Mouse (Mus musculus): ENCODE data around the gene Sox8. TPM values are rescaled to one million over a fixed set of nuclear protein-coding genes. Genes with fewer than 3 reads are reported as not detected.

Gene Sox8
- polyA plus RNA-seq, 1 experiment from 2014 or later: 7.5 TPM

DNA sequence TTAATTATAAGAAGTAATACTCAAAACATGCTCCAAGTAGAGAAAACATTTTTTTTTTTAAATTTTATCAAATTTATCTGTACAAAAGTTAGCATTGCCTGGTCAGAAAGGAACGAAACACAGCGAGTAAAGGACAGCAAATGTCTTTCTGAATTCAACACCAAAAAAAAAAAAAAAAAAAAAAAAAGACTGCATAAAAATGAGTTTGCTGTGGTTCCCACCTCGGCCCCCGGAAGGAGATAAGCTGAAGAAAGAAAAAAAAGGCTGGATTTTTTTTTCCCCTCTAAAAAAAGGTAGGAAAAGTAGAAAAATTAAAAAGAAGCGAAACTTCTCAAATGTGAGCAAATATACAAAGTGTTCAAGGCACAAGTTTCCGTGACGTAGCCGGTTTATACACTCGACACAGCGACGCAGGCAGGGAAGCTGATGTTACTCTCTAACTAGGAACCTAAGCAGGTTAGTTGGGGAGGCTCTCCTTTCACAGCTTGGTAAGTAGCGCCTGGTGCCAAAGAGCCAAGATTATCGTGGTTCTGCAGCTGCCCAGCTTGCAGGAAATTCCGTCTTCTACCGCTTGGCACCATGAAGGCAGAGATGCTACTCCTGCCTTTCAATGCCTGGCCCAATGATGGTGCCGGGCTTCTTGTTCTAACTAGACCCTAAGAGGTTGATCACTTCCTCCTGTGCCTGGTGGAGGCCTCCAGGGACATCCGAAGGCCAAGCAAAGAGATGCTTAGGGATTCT is 4.5 kb downstream of the Sox8 start:
- H3K4me1 ChIP-seq (replicated peaks; ENCODE audit: control insufficient read depth, insufficient read depth, low read length): peaks cover 29% of the 10 kb centered on the region
- H3K9ac ChIP-seq (ENCODE audit: low read length): no peak overlapping the region
- peaks cover 20% of the 10 kb centered on the region for H3K27me3 ChIP-seq (ENCODE audit: control insufficient read depth, insufficient read depth, low read length)

DNA sequence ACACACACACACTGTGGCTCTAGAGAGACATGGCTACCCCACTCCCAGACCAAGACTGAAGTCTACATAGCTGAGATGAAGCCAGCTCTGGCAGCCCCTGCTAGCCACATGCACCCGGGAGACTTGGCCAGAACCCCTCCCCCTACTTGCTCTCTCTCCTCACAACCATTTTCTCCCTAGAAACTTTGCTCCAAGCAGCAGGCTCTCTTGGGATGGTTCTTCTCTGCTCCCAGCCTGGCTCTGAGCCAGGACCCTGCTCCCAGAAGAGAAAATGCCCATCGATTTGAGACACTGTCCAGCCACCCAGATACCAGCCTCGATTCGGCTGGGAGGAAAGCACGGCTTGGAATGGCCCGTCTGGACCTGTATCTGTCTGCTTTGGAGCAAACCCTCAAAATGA is 5.2 kb downstream of the Sox8 start:
- no peak for ATAC-seq (replicated peaks; ENCODE audit: low FRiP score)
- Histone ChIP-seq H3K27ac (ENCODE audit: low read depth, low read length) (no peak overlapping the region), H3K27me3 (ENCODE audit: control insufficient read depth, insufficient read depth, low read length) (peaks cover 19% of the 10 kb centered on the region), H3K36me3 (ENCODE audit: control insufficient read depth, insufficient read depth, low read length) (no peaks in the 10 kb centered on the region), H3K4me2 (ENCODE audit: low read depth, low read length, severe bottlenecking) (no peak overlapping the region), H3K4me3 (ENCODE audit: low read depth, low read length) (no peak overlapping the region), H3K9me3 (ENCODE audit: control insufficient read depth, low read length) (no peaks in the 10 kb centered on the region), H3K4me1 (replicated peaks; ENCODE audit: control insufficient read depth, insufficient read depth, low read length) (peaks cover 31% of the 10 kb centered on the region), H3K9ac (ENCODE audit: low read length) (no peak overlapping the region; the same call in 1 of the 2 replicates)
- no peak for DNase-seq (ENCODE audit: low spot score)
- WGBS: 37% methylated on average over 6 of the region's 6 CpGs

More for the DNA sequence above, 4.5 kb downstream of the Sox8 start:
- Histone ChIP-seq H3K9me3 (ENCODE audit: control insufficient read depth, low read length) (no peaks in the 10 kb centered on the region), H3K36me3 (ENCODE audit: control insufficient read depth, insufficient read depth, low read length) (no peaks in the 10 kb centered on the region), H3K4me3 (ENCODE audit: low read depth, low read length) (no peak overlapping the region), H3K4me2 (ENCODE audit: low read depth, low read length, severe bottlenecking) (no peak overlapping the region), H3K27ac (ENCODE audit: low read depth, low read length) (no peak overlapping the region)
- DNase-seq (ENCODE audit: low spot score) (no peak), ATAC-seq (replicated peaks; ENCODE audit: low FRiP score) (no peak)
- WGBS: 84% methylated on average over 17 of the region's 17 CpGs

- no peaks in the 10 kb centered on the region for H3K36me3 ChIP-seq (ENCODE audit: control insufficient read depth, insufficient read depth, low read length)
- no peak overlapping the region for H3K4me3 ChIP-seq (ENCODE audit: low read depth, low read length)
- H3K4me2 ChIP-seq (ENCODE audit: low read depth, low read length, severe bottlenecking): no peak overlapping the region
- WGBS: 86% methylated on average over 5 of the region's 5 CpGs
- H3K4me1 ChIP-seq (replicated peaks; ENCODE audit: control insufficient read depth, insufficient read depth, low read length): peaks cover 30% of the 10 kb centered on the region
- no peaks in the 10 kb centered on the region for H3K9me3 ChIP-seq (ENCODE audit: control insufficient read depth, low read length)
- DNase-seq (ENCODE audit: low spot score): no peak
- no peak for ATAC-seq (replicated peaks; ENCODE audit: low FRiP score)
- H3K27ac ChIP-seq (ENCODE audit: low read depth, low read length): no peak overlapping the region
- H3K27me3 ChIP-seq (ENCODE audit: control insufficient read depth, insufficient read depth, low read length): peaks cover 12% of the 10 kb centered on the region
- no peak overlapping the region for H3K9ac ChIP-seq (ENCODE audit: low read length)
These were observed 6.0 kb downstream of the Sox8 start for GRCm38 (mm10) chr17:25564481-25564880.

- ATAC-seq (replicated peaks; ENCODE audit: low FRiP score) (peak; percentile 89), DNase-seq (ENCODE audit: low spot score) (peak; percentile 86)
- WGBS: 28% methylated on average over 16 of the region's 16 CpGs
- Histone ChIP-seq H3K27ac (ENCODE audit: low read depth, low read length) (peak overlapping the region; percentile 93), H3K9me3 (ENCODE audit: control insufficient read depth, low read length) (no peaks in the 10 kb centered on the region), H3K4me3 (ENCODE audit: low read depth, low read length) (no peak overlapping the region), H3K36me3 (ENCODE audit: control insufficient read depth, insufficient read depth, low read length) (no peaks in the 10 kb centered on the region), H3K4me1 (replicated peaks; ENCODE audit: control insufficient read depth, insufficient read depth, low read length) (peaks cover 38% of the 10 kb centered on the region), H3K27me3 (ENCODE audit: control insufficient read depth, insufficient read depth, low read length) (no peaks in the 10 kb centered on the region), H3K9ac (ENCODE audit: low read length) (peak overlapping the region; percentile 41), H3K4me2 (ENCODE audit: low read depth, low read length, severe bottlenecking) (peak overlapping the region; percentile 21; the same call in 1 of the 2 replicates)
These were observed 9.1 kb downstream of the Sox8 start for GRCm38 (mm10) chr17:25561223-25562028.

DNA sequence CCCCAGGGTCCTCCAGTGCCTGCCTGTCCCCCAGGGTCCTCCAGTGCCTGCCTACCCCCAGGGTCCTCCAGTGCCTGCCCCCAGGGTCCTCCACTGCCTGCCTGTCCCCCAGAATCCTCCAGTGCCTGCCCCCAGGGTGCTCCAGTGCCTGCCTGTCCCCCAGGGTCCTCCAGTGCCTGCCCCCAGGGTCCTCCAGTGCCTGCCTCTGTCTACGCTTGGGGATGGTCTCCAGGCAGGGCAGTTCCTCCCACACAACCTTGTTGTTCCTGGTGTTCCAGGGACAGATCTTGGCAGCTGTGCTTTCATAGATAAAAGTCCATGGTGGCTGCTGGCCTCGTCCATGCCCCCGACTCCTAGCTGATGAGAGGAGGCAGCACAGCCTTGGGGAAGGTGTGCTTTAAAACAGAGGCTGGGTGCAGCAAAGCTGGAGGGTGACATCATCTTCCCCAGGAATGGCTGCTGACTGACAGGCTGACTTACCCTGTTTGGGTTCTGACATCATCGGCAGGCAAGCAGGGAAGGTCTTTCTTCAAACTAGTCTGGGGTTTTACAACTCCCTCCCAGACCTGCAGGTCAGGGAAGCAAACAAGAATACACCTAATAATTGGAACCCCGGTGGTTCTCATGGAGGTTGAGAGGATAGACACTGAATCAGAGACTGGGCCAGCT is 9.8 kb downstream of the Sox8 start:
- H3K4me2 ChIP-seq (ENCODE audit: low read depth, low read length, severe bottlenecking): peak overlapping the region; percentile 21; the same call in 1 of the 2 replicates
- no peaks in the 10 kb centered on the region for H3K36me3 ChIP-seq (ENCODE audit: control insufficient read depth, insufficient read depth, low read length)
- H3K4me3 ChIP-seq (ENCODE audit: low read depth, low read length): no peak overlapping the region
- DNase-seq (ENCODE audit: low spot score): peak; percentile 59
- no peaks in the 10 kb centered on the region for H3K9me3 ChIP-seq (ENCODE audit: control insufficient read depth, low read length)
- peaks cover 44% of the 10 kb centered on the region for H3K4me1 ChIP-seq (replicated peaks; ENCODE audit: control insufficient read depth, insufficient read depth, low read length)
- H3K27me3 ChIP-seq (ENCODE audit: control insufficient read depth, insufficient read depth, low read length): no peaks in the 10 kb centered on the region
- 49% methylated on average over 5 of the region's 5 CpGs for WGBS
- ATAC-seq (replicated peaks; ENCODE audit: low FRiP score): no peak
- H3K27ac ChIP-seq (ENCODE audit: low read depth, low read length): peak overlapping the region; percentile 93
- H3K9ac ChIP-seq (ENCODE audit: low read length): peak overlapping the region; percentile 41; the same call in 1 of the 2 replicates

GRCm38 (mm10) chr17:25559634-25560033 is 10.9 kb downstream of the Sox8 start:
- no peak overlapping the region for H3K27ac ChIP-seq (ENCODE audit: low read depth, low read length)
- no peaks in the 10 kb centered on the region for H3K27me3 ChIP-seq (ENCODE audit: control insufficient read depth, insufficient read depth, low read length)
- no peak overlapping the region for H3K9ac ChIP-seq (ENCODE audit: low read length)
- H3K36me3 ChIP-seq (ENCODE audit: control insufficient read depth, insufficient read depth, low read length): no peaks in the 10 kb centered on the region
- ATAC-seq (replicated peaks; ENCODE audit: low FRiP score) (no peak), DNase-seq (ENCODE audit: low spot score) (no peak)
- H3K9me3 ChIP-seq (ENCODE audit: control insufficient read depth, low read length): no peaks in the 10 kb centered on the region
- H3K4me2 ChIP-seq (ENCODE audit: low read depth, low read length, severe bottlenecking): no peak overlapping the region
- WGBS: 23% methylated on average over 4 of the region's 4 CpGs
- peaks cover 40% of the 10 kb centered on the region for H3K4me1 ChIP-seq (replicated peaks; ENCODE audit: control insufficient read depth, insufficient read depth, low read length)
- no peak overlapping the region for H3K4me3 ChIP-seq (ENCODE audit: low read depth, low read length)

DNA sequence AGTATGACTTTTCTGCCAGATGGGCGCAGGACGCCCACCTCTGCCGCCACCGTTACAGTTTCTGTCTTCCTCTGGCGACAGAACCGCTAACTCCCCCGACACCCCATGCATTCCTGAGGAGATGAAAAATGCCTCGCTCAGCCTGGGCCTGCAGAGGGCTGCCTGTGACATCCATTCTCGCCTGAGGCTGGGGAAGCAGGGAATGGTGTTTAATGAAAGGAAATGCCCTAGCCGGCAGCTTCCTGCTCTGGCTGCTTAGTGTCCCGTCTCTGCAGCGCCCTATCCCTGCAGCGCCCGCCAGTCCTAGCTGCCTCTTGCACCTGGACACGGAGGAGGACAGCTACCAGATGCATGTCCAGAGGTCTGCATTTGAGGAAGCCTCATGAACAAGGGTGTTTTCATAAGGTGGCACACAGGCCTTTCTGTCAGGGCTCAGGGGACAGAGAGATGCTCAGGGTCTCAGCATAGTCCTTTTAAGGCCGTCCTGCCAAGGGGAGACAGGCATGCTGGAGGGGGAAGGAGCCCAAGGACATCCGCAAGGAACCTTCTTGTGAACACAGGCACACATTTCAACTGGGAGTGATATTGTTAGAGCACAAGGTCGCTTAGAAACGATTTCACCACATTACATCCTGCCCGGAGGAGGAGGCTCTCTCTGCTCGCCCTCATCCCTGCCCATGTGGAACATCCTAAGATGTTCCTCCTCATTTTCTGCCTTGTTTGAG is 13.7 kb downstream of the Sox8 start:
- ATAC-seq (replicated peaks; ENCODE audit: low FRiP score): peak; percentile 49
- Histone ChIP-seq H3K36me3 (ENCODE audit: control insufficient read depth, insufficient read depth, low read length) (no peaks in the 10 kb centered on the region), H3K9me3 (ENCODE audit: control insufficient read depth, low read length) (no peaks in the 10 kb centered on the region), H3K27me3 (ENCODE audit: control insufficient read depth, insufficient read depth, low read length) (no peaks in the 10 kb centered on the region; the same call in 1 of the 2 replicates), H3K4me2 (ENCODE audit: low read depth, low read length, severe bottlenecking) (peak overlapping the region; percentile 69), H3K4me1 (replicated peaks; ENCODE audit: control insufficient read depth, insufficient read depth, low read length) (peaks cover 35% of the 10 kb centered on the region), H3K27ac (ENCODE audit: low read depth, low read length) (peak overlapping the region; percentile 64), H3K9ac (ENCODE audit: low read length) (peak overlapping the region; percentile 67), H3K4me3 (ENCODE audit: low read depth, low read length) (peak overlapping the region; percentile 31)
- 14% methylated on average over 21 of the region's 21 CpGs for WGBS
- DNase-seq (ENCODE audit: low spot score): peak; percentile 72
